Mouse (Mus musculus) embryonic fibroblast, embryonic 13.5 days (primary cell): ENCODE results near the gene Gpatch11.

Source experiments
- CTCF ChIP-seq: IDR thresholded peaks from 2 replicates; pipeline ENCODE4 v1.5.1; 2011; ENCODE audit warnings: mild to moderate bottlenecking, control low read depth, low read length, moderate library complexity, borderline replicate concordance; ENCODE audit not compliant: insufficient read depth
- POLR2A ChIP-seq: IDR thresholded peaks from 2 replicates; pipeline ENCODE4 v1.6.1; 2011; ENCODE audit warnings: low read depth, mild to moderate bottlenecking, control low read depth, low read length, moderate library complexity

DNA sequence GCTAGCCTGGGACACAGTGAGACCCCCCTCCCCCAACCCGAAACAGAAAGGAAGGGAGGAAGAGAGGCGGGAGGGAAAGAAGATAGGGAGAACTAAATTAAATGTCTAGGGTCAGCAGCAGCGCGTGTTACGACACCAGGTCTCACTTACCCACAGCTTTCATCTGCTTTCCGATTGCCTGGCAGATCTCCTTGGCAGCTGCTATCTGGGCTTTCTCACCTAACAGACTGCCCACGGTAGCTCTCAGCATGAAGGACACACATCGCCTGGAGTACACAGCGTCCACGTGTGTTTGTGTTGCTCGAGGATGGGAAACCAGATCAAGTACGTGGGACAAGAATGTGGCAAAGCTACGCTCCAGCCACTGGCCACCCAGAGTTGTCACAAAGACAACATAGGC lies 11.0 kb upstream of the Gpatch11 start:
- TF ChIP-seq POLR2A = no peak
- TF ChIP-seq CTCF = no peak
